Mouse (Mus musculus) E14TG2a.4 (cell line): ENCODE data around the gene Olfr907.

Experiments used
- CTCF ChIP-seq: conservative IDR thresholded peaks from 2 replicates; pipeline ENCODE4 v1.5.1; 2014; ENCODE audit warnings: low read length
- POU5F1 ChIP-seq: IDR thresholded peaks from 2 replicates; pipeline ENCODE4 v1.6.1; 2014; ENCODE audit warnings: low read length, borderline replicate concordance

- no peak for TF ChIP-seq CTCF
- no peak for TF ChIP-seq POU5F1
Observed at GRCm38 (mm10) chr9:38495501-38495900, at the start of gene Olfr907.
